ENCODE assay signal across 8 mouse cellular contexts in genomic region chr1:131135960-131136629, GRCm38 (mm10). TPM values are rescaled to one million over a fixed set of nuclear protein-coding genes. Genes with fewer than 3 reads are reported as not detected.
DNase-seq lines count a peak whose midpoint lies in the region; ATAC-seq and TF ChIP-seq lines count a peak whose summit lies in the region.

No protein-coding gene starts in this region.

- 0 out of 2 replicates have a peak overlapping the region, but pooled peaks have one; percentile 6 for H3K4me3 ChIP-seq in lung, embryonic 14.5 days (ENCODE audit: low read depth, low read length)
- H3K4me3 ChIP-seq in liver, embryonic 11.5 days (ENCODE audit: low read depth, low read length) = peak overlapping the region; percentile 94
- peak overlapping the region; percentile 82 for H3K4me3 ChIP-seq in neural tube, embryonic 13.5 days
- no peak overlapping the region for H3K4me3 ChIP-seq in gastrocnemius, adult 2 months

- no peak for TF ChIP-seq CTCF in lung, embryonic 14.5 days (IDR thresholded peaks at IDR 0.05; ENCODE audit: low read depth)
- TF ChIP-seq CTCF in gastrocnemius, adult 2 months (IDR thresholded peaks at IDR 0.05) = no peak

- no peaks in the 10 kb centered on the region for H3K36me3 ChIP-seq in lung, embryonic 14.5 days (ENCODE audit: insufficient read depth)
- no peaks in the 10 kb centered on the region for H3K36me3 ChIP-seq in liver, embryonic 11.5 days (ENCODE audit: control insufficient read depth, insufficient read depth, low read length)
- no peaks in the 10 kb centered on the region for H3K36me3 ChIP-seq in neural tube, embryonic 13.5 days

- intact Hi-C loops in gastrocnemius, adult 2 months (cut with DNase I) = loop anchor here (10.0 kb wide), 1 partner anchor 261 kb away; no protein-coding TSS in a partner anchor

- H3K4me2 ChIP-seq in lung, embryonic 14.5 days = peak overlapping the region; percentile 18; the same call in 1 of the 2 replicates
- H3K4me2 ChIP-seq in liver, embryonic 11.5 days = peak overlapping the region; percentile 92
- peak overlapping the region; percentile 79 for H3K4me2 ChIP-seq in neural tube, embryonic 13.5 days

- DNase-seq in lung, embryonic 14.5 days = no peak
- no peak for DNase-seq in lung, postnatal 14 days
- DNase-seq in liver, embryonic 11.5 days (ENCODE audit: low spot score) = no peak
- no peak for DNase-seq in urinary bladder, postnatal 14 days (ENCODE audit: low spot score)
- DNase-seq in gastrocnemius, adult 2 months = no peak
- DNase-seq in thymus, postnatal 25 days = no peak

- no peak overlapping the region for H3K27ac ChIP-seq in lung, embryonic 14.5 days (ENCODE audit: low read depth)
- peak overlapping the region; percentile 71 for H3K27ac ChIP-seq in liver, embryonic 11.5 days (ENCODE audit: low read depth, low read length)
- H3K27ac ChIP-seq in neural tube, embryonic 13.5 days (replicated peaks) = 0 out of 2 replicates have a peak overlapping the region, but pooled peaks have one; percentile 13
- no peak overlapping the region for H3K27ac ChIP-seq in gastrocnemius, adult 2 months

- no peaks in the 10 kb centered on the region; the same call in 1 of the 2 replicates for H3K4me1 ChIP-seq in lung, embryonic 14.5 days (ENCODE audit: insufficient read depth)
- peaks cover 21% of the 10 kb centered on the region for H3K4me1 ChIP-seq in liver, embryonic 11.5 days (replicated peaks; ENCODE audit: control insufficient read depth, insufficient read depth, low read length)
- peaks cover 44% of the 10 kb centered on the region for H3K4me1 ChIP-seq in neural tube, embryonic 13.5 days (replicated peaks)

- no peak for ATAC-seq in lung, embryonic 14.5 days (ENCODE audit: insufficient read depth)
- ATAC-seq in erythroid progenitor cell, adult 5-6 weeks (replicated peaks; ENCODE audit: low FRiP score, poor library complexity, severe bottlenecking) = peak; percentile 47
- ATAC-seq in liver, embryonic 11.5 days (replicated peaks; ENCODE audit: low FRiP score) = no peak
- no peak for ATAC-seq in neural tube, embryonic 13.5 days (ENCODE audit: low read depth)

- 70% methylated on average over 10 of the region's 10 CpGs for WGBS in lung, embryonic 14.5 days
- WGBS in liver, embryonic 11.5 days = 48% methylated on average over 10 of the region's 10 CpGs
- 81% methylated on average over 10 of the region's 10 CpGs for WGBS in neural tube, embryonic 13.5 days

- H3K9me3 ChIP-seq in lung, embryonic 14.5 days (ENCODE audit: low read depth, low read length) = no peaks in the 10 kb centered on the region
- no peaks in the 10 kb centered on the region for H3K9me3 ChIP-seq in liver, embryonic 11.5 days (ENCODE audit: control insufficient read depth, low read length)
- H3K9me3 ChIP-seq in neural tube, embryonic 13.5 days = no peaks in the 10 kb centered on the region

- no peak overlapping the region for H3K9ac ChIP-seq in lung, embryonic 14.5 days
- H3K9ac ChIP-seq in liver, embryonic 11.5 days (ENCODE audit: low read depth, low read length) = peak overlapping the region; percentile 30
- no peak overlapping the region for H3K9ac ChIP-seq in neural tube, embryonic 13.5 days

- 0 out of 2 replicates have a peak, but pooled peaks cover 5% of the 10 kb centered on the region for H3K27me3 ChIP-seq in lung, embryonic 14.5 days (ENCODE audit: insufficient read depth, low read length)
- no peaks in the 10 kb centered on the region for H3K27me3 ChIP-seq in liver, embryonic 11.5 days (replicated peaks; ENCODE audit: control insufficient read depth, insufficient read depth, low read length)
- H3K27me3 ChIP-seq in neural tube, embryonic 13.5 days = no peaks in the 10 kb centered on the region

RNA-seq across cellular contexts. Expression of gene Dyrk3, which starts 2.0 kb away (rescaled TPM):
- polyA plus RNA-seq in lung, embryonic 14.5 days (2014; fragmentation: Nextera tagmentation; extraction: Ambion mirVana) = 3.9 and 4.3 TPM in 2 replicates
- total RNA-seq in erythroid progenitor cell, adult 5-6 weeks (2015; ENCODE audit: low replicate concordance) = 25.2 and 25.9 TPM in 2 replicates
- total RNA-seq in erythroid progenitor cell, adult 5-6 weeks (2017; ENCODE audit: low replicate concordance) = 14.4 and 23.5 TPM in 2 replicates
- polyA plus RNA-seq in liver, embryonic 11.5 days (2014; fragmentation: Nextera tagmentation; extraction: Ambion mirVana) = 11.7 and 16.2 TPM in 2 replicates
- polyA plus RNA-seq in neural tube, embryonic 13.5 days (2015; fragmentation: Nextera tagmentation; extraction: Ambion mirVana) = 12.8 and 17.3 TPM in 2 replicates
- not detected for total RNA-seq in gastrocnemius, adult 2 months (2021)

RNA-seq across cellular contexts. Expression of gene Eif2d, which starts 16.9 kb away (rescaled TPM):
- polyA plus RNA-seq in lung, embryonic 14.5 days (2014; fragmentation: Nextera tagmentation; extraction: Ambion mirVana) = 58.0 and 63.5 TPM in 2 replicates
- 28.1 and 29.6 TPM in 2 replicates for total RNA-seq in erythroid progenitor cell, adult 5-6 weeks (2015; ENCODE audit: low replicate concordance)
- total RNA-seq in erythroid progenitor cell, adult 5-6 weeks (2017; ENCODE audit: low replicate concordance) = 14.4 and 19.4 TPM in 2 replicates
- polyA plus RNA-seq in liver, embryonic 11.5 days (2014; fragmentation: Nextera tagmentation; extraction: Ambion mirVana) = 61.4 and 62.5 TPM in 2 replicates
- polyA plus RNA-seq in neural tube, embryonic 13.5 days (2015; fragmentation: Nextera tagmentation; extraction: Ambion mirVana) = 47.9 and 50.4 TPM in 2 replicates
- 10 to 100 TPM; 26.2 to 29.2 TPM for total RNA-seq in gastrocnemius, adult 2 months (2021)

RNA-seq across cellular contexts. Expression of gene Mapkapk2, which starts 38.5 kb away (rescaled TPM):
- 63.6 and 72.3 TPM in 2 replicates for polyA plus RNA-seq in lung, embryonic 14.5 days (2014; fragmentation: Nextera tagmentation; extraction: Ambion mirVana)
- 30.3 and 36.9 TPM in 2 replicates for total RNA-seq in erythroid progenitor cell, adult 5-6 weeks (2015; ENCODE audit: low replicate concordance)
- total RNA-seq in erythroid progenitor cell, adult 5-6 weeks (2017; ENCODE audit: low replicate concordance) = 16.0 and 23.2 TPM in 2 replicates
- polyA plus RNA-seq in liver, embryonic 11.5 days (2014; fragmentation: Nextera tagmentation; extraction: Ambion mirVana) = 26.9 and 30.1 TPM in 2 replicates
- polyA plus RNA-seq in neural tube, embryonic 13.5 days (2015; fragmentation: Nextera tagmentation; extraction: Ambion mirVana) = 22.3 and 22.7 TPM in 2 replicates
- total RNA-seq in gastrocnemius, adult 2 months (2021) = 100 to 1,000 TPM; 203 to 251 TPM

Comparison
In these comparisons a context has a peak if more than half of its experiments do, and no peak if none do; other contexts are left out.
1. H3K27ac ChIP-seq: peak in liver, embryonic 11.5 days (single experiment) and neural tube, embryonic 13.5 days (single experiment); none in lung, embryonic 14.5 days (single experiment) and gastrocnemius, adult 2 months (single experiment).
2. H3K4me2 ChIP-seq: peak in every context shown above with its lines; median percentile 92 in liver, embryonic 11.5 days; 79 in neural tube, embryonic 13.5 days; 18 in lung, embryonic 14.5 days.